Mouse (Mus musculus): ENCODE measurements around the gene Cox14. TPM values are rescaled to one million over a fixed set of nuclear protein-coding genes. Genes with fewer than 3 reads are reported as not detected.
A peak's percentile ranks its signal among the peaks of the same experiment; 100 is the strongest.

Cox14 gene
- polyA plus RNA-seq, 1 experiment from 2014 or later = 156 TPM

DNA sequence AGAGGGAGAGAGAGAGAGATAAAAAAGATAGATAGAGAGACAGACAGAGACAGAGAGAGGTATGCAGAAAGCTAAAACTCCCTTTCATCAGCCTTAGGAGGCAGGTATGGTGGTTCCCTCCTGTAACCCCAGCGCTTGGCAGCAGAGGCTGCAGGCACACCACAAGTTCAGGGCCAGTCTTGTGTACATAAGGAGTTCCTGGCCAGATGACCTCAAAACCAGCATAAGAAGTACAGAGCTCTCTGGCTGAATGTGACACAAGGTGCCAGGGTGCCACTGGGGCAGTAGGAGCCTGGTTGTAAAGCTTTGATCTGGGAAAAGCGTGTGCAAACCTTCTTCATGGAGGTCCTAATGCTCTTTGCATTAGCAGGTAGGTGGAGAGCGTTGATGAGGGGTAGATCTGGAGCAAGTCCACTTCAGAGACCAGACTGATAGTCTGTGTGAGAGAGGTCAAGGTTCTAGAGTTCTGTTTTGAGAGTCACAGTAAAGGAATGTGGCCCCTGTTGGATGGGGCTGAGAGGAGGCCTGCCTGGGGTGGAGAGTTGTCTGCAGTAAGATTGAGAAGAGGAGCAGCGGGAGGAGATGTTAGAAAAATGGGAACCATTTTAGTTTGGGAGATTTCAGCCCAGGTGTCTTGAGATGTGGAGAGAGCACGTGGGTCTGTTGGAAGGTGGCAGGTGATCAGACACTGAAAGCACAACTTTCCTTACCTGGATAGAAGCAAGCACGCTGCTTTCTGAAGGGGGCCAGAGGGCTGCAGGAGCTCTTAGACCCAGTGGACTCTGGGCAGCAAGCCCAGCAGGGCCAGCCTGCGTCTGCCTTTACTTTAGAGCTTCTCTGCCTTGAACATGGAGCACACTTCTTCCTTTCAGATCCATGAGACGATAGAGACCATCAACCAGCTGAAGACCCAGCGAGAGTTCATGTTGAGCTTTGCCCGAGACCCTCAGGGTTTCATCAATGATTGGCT lies 14.9 kb upstream of the Cox14 start:
- Histone ChIP-seq H3K4me2 (replicated peaks) (no peak overlapping the region), H3K9ac (no peak overlapping the region), H3K27ac (no peak overlapping the region), H3K9me3 (replicated peaks) (no peaks in the 10 kb centered on the region), H3K27me3 (no peaks in the 10 kb centered on the region), H3K4me1 (peaks cover 11% of the 10 kb centered on the region), H3K36me3 (peaks cover 94% of the 10 kb centered on the region), H3K4me3 (no peak overlapping the region)
- WGBS = 91% methylated on average over 10 of the region's 10 CpGs
- no peak for ATAC-seq (ENCODE audit: low FRiP score)

DNA sequence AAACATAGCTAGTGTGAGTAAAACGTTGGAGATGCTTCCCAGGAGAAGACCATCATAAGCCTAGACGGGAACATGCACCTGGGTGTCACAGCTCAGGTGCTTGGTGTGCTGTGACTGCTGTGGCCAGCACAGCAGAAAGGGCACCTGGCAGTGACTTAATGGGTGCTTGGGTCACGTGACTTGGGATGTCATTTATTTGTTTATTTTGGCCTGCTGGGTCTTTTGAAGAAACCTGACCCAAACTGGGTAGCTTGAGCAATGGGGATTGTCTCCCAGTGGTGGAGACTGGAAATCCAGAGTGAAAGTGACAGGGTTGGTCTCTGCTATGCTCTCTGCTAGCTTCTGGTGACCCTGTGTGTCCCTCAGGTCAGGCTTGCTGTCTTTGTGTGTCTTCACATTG lies 13.9 kb upstream of the Cox14 start:
- Histone ChIP-seq H3K4me2 (replicated peaks) (no peak overlapping the region), H3K9ac (peak overlapping the region; percentile 19; the same call in 1 of the 2 replicates), H3K36me3 (peaks cover 93% of the 10 kb centered on the region), H3K27me3 (no peaks in the 10 kb centered on the region), H3K4me3 (no peak overlapping the region), H3K4me1 (peaks cover 17% of the 10 kb centered on the region), H3K9me3 (replicated peaks) (no peaks in the 10 kb centered on the region), H3K27ac (no peak overlapping the region)
- ATAC-seq (ENCODE audit: low FRiP score) = no peak
- WGBS = 73% methylated on average over 3 of the region's 3 CpGs

DNA sequence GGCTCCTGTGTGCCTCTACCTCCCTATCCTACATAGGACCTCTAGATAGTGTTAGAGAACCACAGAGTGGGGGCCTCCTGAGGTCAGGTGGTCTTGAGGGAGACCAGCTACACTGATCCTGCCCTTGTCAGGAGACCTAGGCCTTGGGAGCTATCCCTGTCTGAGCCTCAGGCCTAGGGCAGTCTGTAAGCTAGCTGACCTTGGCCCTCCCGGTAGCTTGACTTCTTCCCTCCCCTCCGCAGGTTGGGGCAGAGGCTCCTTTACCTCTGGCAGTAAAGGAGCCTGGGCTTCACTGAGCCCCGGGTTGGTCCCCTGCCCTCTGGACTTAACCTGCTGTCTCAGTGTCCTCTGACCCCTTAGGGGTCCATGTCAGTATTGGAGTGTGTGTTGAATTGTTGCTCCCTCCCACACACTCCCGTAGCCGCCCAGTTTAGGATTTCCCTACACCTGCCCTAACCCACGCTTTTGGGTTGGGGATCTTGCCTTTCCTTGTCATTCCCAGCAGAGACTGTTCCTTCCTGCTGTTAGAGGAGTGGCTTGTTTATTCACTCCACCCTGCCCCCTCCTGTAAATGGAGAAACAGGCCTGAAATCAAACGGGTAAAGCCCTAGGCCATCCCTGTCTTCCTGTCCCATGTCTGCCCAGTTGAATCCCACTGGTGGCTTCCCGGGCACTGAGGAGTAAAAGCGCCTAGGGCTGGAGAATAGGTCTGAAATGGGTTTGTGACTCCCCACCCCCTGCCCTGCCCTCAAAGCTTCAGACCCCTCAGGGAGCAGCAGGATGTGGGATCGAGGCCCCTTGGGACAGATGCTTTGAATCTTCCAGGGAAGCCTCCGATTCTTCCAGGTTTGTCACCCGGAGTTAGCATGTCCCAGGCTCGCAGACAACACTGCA lies 12.5 kb upstream of the Cox14 start:
- Histone ChIP-seq H3K4me2 (replicated peaks) (no peak overlapping the region), H3K27me3 (no peaks in the 10 kb centered on the region), H3K27ac (peak overlapping the region; percentile 44; the same call in 1 of the 2 replicates), H3K36me3 (peaks cover 84% of the 10 kb centered on the region), H3K9me3 (replicated peaks) (no peaks in the 10 kb centered on the region), H3K9ac (no peak overlapping the region), H3K4me3 (no peak overlapping the region), H3K4me1 (peaks cover 23% of the 10 kb centered on the region)
- ATAC-seq (ENCODE audit: low FRiP score) = no peak
- 71% methylated on average over 13 of the region's 13 CpGs for WGBS

DNA sequence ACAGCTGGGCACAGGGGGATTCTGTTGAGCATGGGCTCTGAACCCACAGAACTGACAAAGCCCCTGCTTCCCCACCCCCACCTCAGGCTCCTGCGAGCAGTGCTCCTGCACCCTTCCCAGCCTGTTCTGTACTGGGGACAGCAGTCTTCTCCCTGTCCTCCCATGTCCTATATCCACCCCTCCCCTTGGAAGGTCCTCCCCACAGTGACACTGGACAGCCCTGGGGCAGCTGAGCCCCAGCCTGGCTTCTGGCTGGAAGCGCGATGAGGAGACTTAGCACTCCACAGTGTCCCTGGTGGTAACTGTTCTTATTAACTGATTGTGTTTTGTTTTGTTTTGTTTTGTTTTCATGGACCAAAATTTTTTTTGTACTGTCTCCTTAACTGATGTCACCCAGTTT lies 11.8 kb upstream of the Cox14 start:
- peak overlapping the region; percentile 44; the same call in 1 of the 2 replicates for H3K27ac ChIP-seq
- no peak overlapping the region for H3K4me2 ChIP-seq (replicated peaks)
- peaks cover 23% of the 10 kb centered on the region for H3K4me1 ChIP-seq
- no peak for ATAC-seq (ENCODE audit: low FRiP score)
- H3K4me3 ChIP-seq = no peak overlapping the region
- no peaks in the 10 kb centered on the region for H3K27me3 ChIP-seq
- H3K9ac ChIP-seq = no peak overlapping the region
- H3K36me3 ChIP-seq = peaks cover 83% of the 10 kb centered on the region
- H3K9me3 ChIP-seq (replicated peaks) = no peaks in the 10 kb centered on the region
- 80% methylated on average over 3 of the region's 3 CpGs for WGBS

DNA sequence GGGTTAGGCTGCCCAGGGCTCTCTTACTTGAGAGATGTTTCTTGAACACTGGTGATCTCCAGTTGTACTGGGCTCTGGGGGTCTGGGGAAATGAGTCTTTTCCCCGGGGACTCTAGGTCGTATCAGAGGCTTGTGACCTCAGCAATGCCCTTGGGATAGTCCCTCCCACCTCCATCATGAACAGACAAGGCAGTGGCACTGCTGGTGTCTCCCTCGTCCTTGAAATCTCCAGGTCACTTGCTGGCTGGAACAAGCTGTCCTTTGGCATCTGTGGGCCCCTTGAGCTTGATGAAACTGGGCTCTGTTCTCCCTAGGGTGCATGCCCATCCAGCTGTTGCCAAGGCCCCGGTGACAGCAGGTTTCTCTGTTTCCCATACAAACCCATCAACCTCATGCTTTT lies 11.2 kb upstream of the Cox14 start:
- H3K27ac ChIP-seq = peak overlapping the region; percentile 44
- no peak for ATAC-seq (ENCODE audit: low FRiP score)
- H3K9ac ChIP-seq = no peak overlapping the region
- H3K4me3 ChIP-seq = no peak overlapping the region
- peaks cover 83% of the 10 kb centered on the region for H3K36me3 ChIP-seq
- WGBS = 67% methylated on average over 4 of the region's 4 CpGs
- no peaks in the 10 kb centered on the region for H3K27me3 ChIP-seq
- no peak overlapping the region for H3K4me2 ChIP-seq (replicated peaks)
- H3K9me3 ChIP-seq (replicated peaks) = no peaks in the 10 kb centered on the region
- H3K4me1 ChIP-seq = peaks cover 23% of the 10 kb centered on the region

DNA sequence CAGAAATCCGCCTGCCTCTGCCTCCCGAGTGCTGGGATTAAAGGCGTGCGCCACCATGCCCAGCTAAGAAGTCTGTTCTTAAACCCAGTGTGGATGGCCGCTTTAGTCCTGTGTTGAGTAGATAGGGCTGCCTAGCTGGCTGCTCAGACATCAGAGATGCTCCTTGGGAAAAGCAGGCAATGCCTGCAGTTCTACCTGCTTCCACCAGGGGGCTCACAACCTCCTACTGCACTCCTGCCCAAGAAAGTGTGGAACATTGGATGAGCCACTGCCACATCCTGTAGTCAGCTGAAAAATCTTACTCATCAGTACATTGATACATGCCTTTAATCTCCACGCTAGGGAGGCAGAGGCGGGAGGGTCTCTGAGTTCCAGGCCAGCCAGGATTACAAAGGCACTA lies 10.6 kb upstream of the Cox14 start:
- ATAC-seq (ENCODE audit: low FRiP score) = peak; percentile 15; the same call in 1 of the 2 replicates
- H3K9ac ChIP-seq = no peak overlapping the region
- H3K9me3 ChIP-seq (replicated peaks) = no peaks in the 10 kb centered on the region
- no peak overlapping the region for H3K4me2 ChIP-seq (replicated peaks)
- H3K36me3 ChIP-seq = peaks cover 79% of the 10 kb centered on the region
- 54% methylated on average over 7 of the region's 7 CpGs for WGBS
- H3K27ac ChIP-seq = peak overlapping the region; percentile 75; the same call in 1 of the 2 replicates
- no peak overlapping the region for H3K4me3 ChIP-seq
- no peaks in the 10 kb centered on the region for H3K27me3 ChIP-seq
- peaks cover 23% of the 10 kb centered on the region for H3K4me1 ChIP-seq

DNA sequence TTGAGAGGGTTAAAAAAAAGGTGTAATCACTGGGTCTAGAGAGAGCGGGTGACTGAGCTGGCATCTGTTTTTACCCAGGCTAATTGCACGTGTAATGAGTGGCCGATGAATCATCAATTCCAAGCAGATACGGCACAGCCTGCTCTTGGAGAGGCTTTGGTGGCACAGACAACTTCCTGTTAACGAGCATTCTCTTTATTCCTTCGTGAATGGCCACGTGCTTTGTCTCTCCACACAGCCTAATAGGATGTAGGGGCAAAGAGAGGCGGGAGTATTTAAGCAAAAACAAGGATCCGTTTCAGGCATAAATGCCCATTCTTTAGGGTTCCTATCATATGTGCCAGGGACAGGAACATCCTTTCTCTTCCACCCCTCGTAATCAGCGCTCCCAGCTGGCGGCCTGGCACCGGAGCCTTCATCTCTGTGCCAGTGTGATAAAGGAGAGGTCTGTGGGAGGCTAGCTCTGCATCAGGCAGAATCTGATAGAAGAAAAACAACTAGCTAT lies 10.0 kb upstream of the Cox14 start:
- H3K4me2 ChIP-seq (replicated peaks) = no peak overlapping the region
- no peaks in the 10 kb centered on the region for H3K9me3 ChIP-seq (replicated peaks)
- no peak overlapping the region for H3K9ac ChIP-seq
- H3K4me1 ChIP-seq = peaks cover 23% of the 10 kb centered on the region
- H3K4me3 ChIP-seq = no peak overlapping the region
- WGBS = 74% methylated on average over 13 of the region's 13 CpGs
- H3K27me3 ChIP-seq = no peaks in the 10 kb centered on the region
- H3K27ac ChIP-seq = peak overlapping the region; percentile 75
- peaks cover 79% of the 10 kb centered on the region for H3K36me3 ChIP-seq
- ATAC-seq (ENCODE audit: low FRiP score) = no peak

DNA sequence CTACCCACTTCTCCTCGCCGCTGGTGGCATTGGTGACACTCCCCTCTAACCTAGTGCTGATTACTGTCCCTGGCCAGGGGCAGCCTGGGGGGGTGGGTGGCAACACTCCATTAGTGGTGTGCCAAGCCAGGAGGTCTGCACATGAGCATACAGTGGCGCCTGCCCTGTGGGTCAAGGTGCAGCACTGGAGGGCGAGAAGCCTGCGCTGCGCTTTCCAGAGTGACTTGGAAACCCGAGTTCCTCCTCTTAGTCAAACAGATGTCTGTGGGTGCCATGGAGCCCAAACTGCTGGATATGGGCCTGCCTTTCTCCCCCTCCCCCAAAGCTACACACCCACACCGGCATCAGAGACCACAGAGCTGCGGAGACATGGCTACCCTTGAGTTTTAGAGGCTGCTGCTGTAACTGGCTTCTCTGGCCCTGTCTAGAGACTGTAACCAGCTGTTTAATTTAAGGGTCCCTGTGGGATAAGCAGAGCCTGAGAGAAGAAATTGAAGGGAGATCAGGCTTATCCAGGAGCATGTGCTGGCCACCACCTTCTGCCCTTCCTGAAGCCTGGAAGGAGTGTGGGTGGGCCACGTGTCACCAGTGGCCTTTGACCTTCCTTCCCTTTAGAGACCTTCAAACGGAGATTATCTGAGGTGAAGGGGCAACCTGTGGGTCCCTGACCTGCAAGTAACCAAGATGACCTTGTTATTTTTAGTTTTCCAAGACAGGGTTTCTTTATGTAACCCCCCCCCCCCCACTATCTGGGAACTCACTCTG lies 9.3 kb upstream of the Cox14 start:
- no peak overlapping the region for H3K4me2 ChIP-seq (replicated peaks)
- H3K9me3 ChIP-seq (replicated peaks) = no peaks in the 10 kb centered on the region
- peaks cover 76% of the 10 kb centered on the region for H3K36me3 ChIP-seq
- H3K4me1 ChIP-seq = peaks cover 23% of the 10 kb centered on the region
- no peak overlapping the region for H3K4me3 ChIP-seq
- H3K27ac ChIP-seq = peak overlapping the region; percentile 75
- no peaks in the 10 kb centered on the region for H3K27me3 ChIP-seq
- no peak; the same call in 1 of the 2 replicates for ATAC-seq (ENCODE audit: low FRiP score)
- 80% methylated on average over 11 of the region's 11 CpGs for WGBS
- H3K9ac ChIP-seq = no peak overlapping the region

DNA sequence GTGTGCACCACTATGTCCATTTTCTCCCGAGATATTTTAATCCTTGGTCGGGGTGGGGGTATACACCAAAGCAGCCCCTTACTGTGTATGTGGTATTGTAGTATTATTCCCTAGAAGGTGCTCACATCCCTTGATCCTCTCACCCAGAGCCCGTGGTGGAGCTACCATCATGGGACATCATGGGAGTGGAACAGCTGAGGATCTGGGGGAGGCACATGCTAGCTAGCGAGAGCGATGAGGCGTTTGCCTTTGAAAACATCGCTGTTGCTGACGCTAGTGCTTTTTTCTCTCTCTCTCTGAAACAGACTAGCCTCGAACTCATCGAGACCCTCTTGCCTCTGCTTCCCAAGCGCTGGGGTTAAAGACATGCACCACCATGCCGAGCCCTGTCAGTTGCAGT lies 8.6 kb upstream of the Cox14 start:
- H3K4me2 ChIP-seq (replicated peaks) = no peak overlapping the region
- no peak overlapping the region for H3K9ac ChIP-seq
- H3K27me3 ChIP-seq = no peaks in the 10 kb centered on the region
- WGBS = 88% methylated on average over 12 of the region's 12 CpGs
- no peak overlapping the region for H3K27ac ChIP-seq
- H3K4me1 ChIP-seq = peaks cover 23% of the 10 kb centered on the region
- no peak for ATAC-seq (ENCODE audit: low FRiP score)
- no peak overlapping the region for H3K4me3 ChIP-seq
- H3K36me3 ChIP-seq = peaks cover 76% of the 10 kb centered on the region
- H3K9me3 ChIP-seq (replicated peaks) = no peaks in the 10 kb centered on the region

DNA sequence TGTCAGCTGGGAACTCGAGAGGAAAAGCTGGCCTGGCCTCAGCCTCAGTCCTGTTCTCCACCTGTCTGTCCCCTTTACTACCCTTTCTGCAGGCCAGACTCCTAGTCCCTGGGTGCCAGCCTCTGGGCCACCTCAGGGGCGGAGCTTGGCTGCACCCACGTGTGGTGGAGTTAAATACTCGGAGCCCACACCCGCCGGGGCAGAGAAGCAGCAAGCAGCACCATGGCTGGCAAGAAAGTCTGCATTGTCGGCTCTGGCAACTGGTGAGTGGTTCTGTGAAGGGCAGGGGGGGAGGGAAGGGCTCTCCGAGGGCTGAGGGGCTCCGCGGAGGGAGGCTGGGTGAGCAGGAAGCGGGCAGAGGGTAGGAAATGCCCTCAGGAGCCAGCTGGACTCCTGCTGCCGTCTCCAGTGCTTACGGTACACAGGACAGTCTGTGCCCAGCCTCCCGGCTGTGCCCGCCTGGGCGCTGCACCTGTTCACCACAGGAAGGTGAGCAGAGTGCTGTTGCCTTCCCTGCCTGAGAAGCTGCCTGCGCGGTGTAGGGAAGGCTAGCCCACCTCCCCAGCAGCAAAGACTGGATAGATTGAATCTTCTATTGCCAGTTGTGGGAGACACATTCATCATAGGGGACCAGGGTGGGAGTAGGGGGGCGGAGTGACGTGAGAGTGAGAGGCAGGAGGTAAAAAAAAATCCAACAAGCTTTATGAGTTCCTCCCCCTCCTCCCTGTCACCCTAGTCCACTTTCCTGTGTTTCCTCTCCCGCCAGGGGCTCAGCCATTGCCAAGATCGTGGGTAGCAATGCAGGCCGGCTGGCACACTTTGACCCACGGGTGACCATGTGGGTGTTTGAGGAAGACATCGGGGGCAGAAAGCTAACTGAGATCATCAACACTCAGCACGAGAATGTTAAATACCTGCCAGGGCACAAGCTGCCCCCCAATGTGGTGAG lies 7.8 kb upstream of the Cox14 start, which contains the start of gene Gpd1:
TSS of gene Gpd1 (plus strand) at position 130 of the 949 bp plus-strand sequence.
- Histone ChIP-seq H3K4me1 (peaks cover 23% of the 10 kb centered on the region), H3K27ac (no peak within 1 kb of the TSS), H3K27me3 (no peaks in the 10 kb centered on the region), H3K9ac (no peak within 1 kb of the TSS; the same call in 1 of the 2 replicates), H3K4me2 (replicated peaks) (no peak within 1 kb of the TSS), H3K4me3 (no peak within 1 kb of the TSS), H3K36me3 (peaks cover 72% of the 10 kb centered on the region), H3K9me3 (replicated peaks) (no peaks in the 10 kb centered on the region)
- WGBS = 69% methylated on average over 26 of the region's 26 CpGs
- no peak for ATAC-seq (ENCODE audit: low FRiP score)
